Mouse (Mus musculus) megakaryocyte, embryonic 14.5 days (primary cell): ENCODE data around the gene Cfb.
"Not testable (repeated sequence)": the region's sequence is repeated elsewhere in the genome, so short reads cannot be mapped to it uniquely, and the experiment has no call there.

ENCODE experiments used
- FLI1 ChIP-seq: IDR thresholded peaks from 2 replicates; pipeline ENCODE4 v1.6.1; 2012; ENCODE audit warnings: low read length, inconsistent platforms, mixed read lengths
- GATA1 ChIP-seq: IDR thresholded peaks from 3 replicates; pipeline ENCODE4 v1.6.1; 2012; ENCODE audit warnings: mixed read lengths, low read length, inconsistent platforms, borderline replicate concordance

DNA sequence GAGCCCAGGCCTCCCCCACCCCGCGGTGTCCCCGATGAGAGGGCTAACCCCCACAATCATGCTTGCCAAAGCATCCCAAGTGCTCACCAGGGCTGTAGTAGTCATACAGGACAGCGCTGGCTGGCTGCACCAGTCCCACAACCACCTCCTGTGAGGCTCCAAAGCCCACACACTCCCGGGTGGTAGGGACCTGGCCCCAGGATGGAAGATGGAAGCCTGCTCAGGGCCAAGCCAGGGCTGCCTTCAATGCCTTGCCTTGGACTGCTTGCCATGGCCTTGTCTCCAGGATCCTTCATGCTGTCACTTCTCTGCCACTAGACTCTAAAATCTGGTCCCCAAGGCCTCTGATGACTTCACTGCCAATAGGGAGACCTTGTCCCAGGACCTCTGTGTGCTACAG, 51.9 kb downstream of the Cfb start:
- TF ChIP-seq GATA1, FLI1: not testable (repeated sequence)
